Mouse (Mus musculus): ENCODE measurements around the gene Ttc37.

- TF ChIP-seq GATA1 (IDR thresholded peaks at IDR 0.05; ENCODE audit: borderline replicate concordance, low read length) (no peak), FLI1 (IDR thresholded peaks at IDR 0.05; ENCODE audit: low read length) (no peak)
Observed at GRCm38 (mm10) chr13:76055391-76056232, 42.9 kb upstream of the Ttc37 start.

Measured in megakaryocyte, embryonic 14.5 days (primary cell).